Mouse (Mus musculus): ENCODE data around the gene Mpp6. TPM values are rescaled to one million over a fixed set of nuclear protein-coding genes. Genes with fewer than 3 reads are reported as not detected.

Gene Mpp6
- polyA plus RNA-seq, 2 experiments, result 33.9 to 64.8 TPM

GRCm38 (mm10) chr6:50137651-50138050 is 27.6 kb downstream of the Mpp6 start:
- WGBS, result 82% methylated on average over 3 of the region's 3 CpGs
- Histone ChIP-seq H3K36me3 (ENCODE audit: control insufficient read depth, insufficient read depth, low read length) (no peaks in the 10 kb centered on the region), H3K9me3 (ENCODE audit: control insufficient read depth, low read length) (no peaks in the 10 kb centered on the region), H3K4me3 (replicated peaks; ENCODE audit: low read length) (no peak overlapping the region), H3K27ac (replicated peaks; ENCODE audit: low read depth, low read length) (no peak overlapping the region), H3K4me1 (ENCODE audit: control insufficient read depth, insufficient read depth, low read length) (peaks cover 12% of the 10 kb centered on the region), H3K27me3 (ENCODE audit: control insufficient read depth, insufficient read depth, low read length) (no peaks in the 10 kb centered on the region), H3K9ac (ENCODE audit: low read depth, low read length, severe bottlenecking) (no peak overlapping the region), H3K4me2 (replicated peaks; ENCODE audit: low read depth, low read length, severe bottlenecking) (no peak overlapping the region)
- DNase-seq (ENCODE audit: low spot score) (no peak), ATAC-seq (ENCODE audit: low FRiP score, low read depth) (no peak)
- no peak for TF ChIP-seq POLR2A (IDR thresholded peaks at IDR 0.05; ENCODE audit: borderline replicate concordance, extremely low read depth, insufficient read depth, insufficient read length)

- no peak overlapping the region for H3K27ac ChIP-seq (replicated peaks; ENCODE audit: low read depth, low read length)
Measured at GRCm38 (mm10) chr6:50139526-50139925, 29.5 kb downstream of the Mpp6 start.

GRCm38 (mm10) chr6:50146158-50146557 is 36.1 kb downstream of the Mpp6 start:
- Histone ChIP-seq H3K9ac (ENCODE audit: low read depth, low read length, severe bottlenecking) (no peak overlapping the region), H3K27me3 (ENCODE audit: control insufficient read depth, insufficient read depth, low read length) (no peaks in the 10 kb centered on the region), H3K9me3 (ENCODE audit: control insufficient read depth, low read length) (no peaks in the 10 kb centered on the region), H3K4me3 (replicated peaks; ENCODE audit: low read length) (no peak overlapping the region), H3K36me3 (ENCODE audit: control insufficient read depth, insufficient read depth, low read length) (peaks cover 8% of the 10 kb centered on the region; the same call in 1 of the 2 replicates), H3K4me1 (ENCODE audit: control insufficient read depth, insufficient read depth, low read length) (no peaks in the 10 kb centered on the region), H3K27ac (replicated peaks; ENCODE audit: low read depth, low read length) (no peak overlapping the region), H3K4me2 (replicated peaks; ENCODE audit: low read depth, low read length, severe bottlenecking) (no peak overlapping the region)
- DNase-seq (ENCODE audit: low spot score), result no peak
- ATAC-seq (ENCODE audit: low FRiP score, low read depth), result no peak
- TF ChIP-seq POLR2A (IDR thresholded peaks at IDR 0.05; ENCODE audit: borderline replicate concordance, extremely low read depth, insufficient read depth, insufficient read length), result no peak

More at GRCm38 (mm10) chr6:50139526-50139925, 29.5 kb downstream of the Mpp6 start:
- no peak for TF ChIP-seq POLR2A (IDR thresholded peaks at IDR 0.05; ENCODE audit: borderline replicate concordance, extremely low read depth, insufficient read depth, insufficient read length)
- no peaks in the 10 kb centered on the region for H3K27me3 ChIP-seq (ENCODE audit: control insufficient read depth, insufficient read depth, low read length)
- no peak for ATAC-seq (ENCODE audit: low FRiP score, low read depth)
- no peak overlapping the region for H3K4me2 ChIP-seq (replicated peaks; ENCODE audit: low read depth, low read length, severe bottlenecking)
- no peaks in the 10 kb centered on the region for H3K9me3 ChIP-seq (ENCODE audit: control insufficient read depth, low read length)
- WGBS, result 97% methylated on average over 3 of the region's 3 CpGs
- H3K4me3 ChIP-seq (replicated peaks; ENCODE audit: low read length), result no peak overlapping the region
- H3K4me1 ChIP-seq (ENCODE audit: control insufficient read depth, insufficient read depth, low read length), result peaks cover 12% of the 10 kb centered on the region
- no peak for DNase-seq (ENCODE audit: low spot score)
- H3K36me3 ChIP-seq (ENCODE audit: control insufficient read depth, insufficient read depth, low read length), result no peaks in the 10 kb centered on the region
- H3K9ac ChIP-seq (ENCODE audit: low read depth, low read length, severe bottlenecking), result no peak overlapping the region

- Histone ChIP-seq H3K9me3 (ENCODE audit: control insufficient read depth, low read length) (no peaks in the 10 kb centered on the region), H3K9ac (ENCODE audit: low read depth, low read length, severe bottlenecking) (no peak overlapping the region), H3K27me3 (ENCODE audit: control insufficient read depth, insufficient read depth, low read length) (no peaks in the 10 kb centered on the region), H3K4me1 (ENCODE audit: control insufficient read depth, insufficient read depth, low read length) (no peaks in the 10 kb centered on the region), H3K4me3 (replicated peaks; ENCODE audit: low read length) (no peak overlapping the region), H3K4me2 (replicated peaks; ENCODE audit: low read depth, low read length, severe bottlenecking) (no peak overlapping the region), H3K27ac (replicated peaks; ENCODE audit: low read depth, low read length) (no peak overlapping the region), H3K36me3 (ENCODE audit: control insufficient read depth, insufficient read depth, low read length) (peaks cover 8% of the 10 kb centered on the region; the same call in 1 of the 2 replicates)
- ATAC-seq (ENCODE audit: low FRiP score, low read depth), result no peak
- no peak for DNase-seq (ENCODE audit: low spot score)
- no peak for TF ChIP-seq POLR2A (IDR thresholded peaks at IDR 0.05; ENCODE audit: borderline replicate concordance, extremely low read depth, insufficient read depth, insufficient read length)
- WGBS, result 82% methylated on average over 4 of the region's 4 CpGs
Measured at GRCm38 (mm10) chr6:50149378-50149777, 39.3 kb downstream of the Mpp6 start.

GRCm38 (mm10) chr6:50159842-50160241 is 49.8 kb downstream of the Mpp6 start:
- Histone ChIP-seq H3K4me1 (ENCODE audit: control insufficient read depth, insufficient read depth, low read length) (no peaks in the 10 kb centered on the region), H3K27ac (replicated peaks; ENCODE audit: low read depth, low read length) (no peak overlapping the region), H3K9me3 (ENCODE audit: control insufficient read depth, low read length) (no peaks in the 10 kb centered on the region), H3K4me3 (replicated peaks; ENCODE audit: low read length) (no peak overlapping the region), H3K27me3 (ENCODE audit: control insufficient read depth, insufficient read depth, low read length) (no peaks in the 10 kb centered on the region), H3K36me3 (ENCODE audit: control insufficient read depth, insufficient read depth, low read length) (peaks cover 13% of the 10 kb centered on the region; the same call in 1 of the 2 replicates), H3K9ac (ENCODE audit: low read depth, low read length, severe bottlenecking) (no peak overlapping the region), H3K4me2 (replicated peaks; ENCODE audit: low read depth, low read length, severe bottlenecking) (no peak overlapping the region)
- TF ChIP-seq POLR2A (IDR thresholded peaks at IDR 0.05; ENCODE audit: borderline replicate concordance, extremely low read depth, insufficient read depth, insufficient read length), result no peak
- DNase-seq (ENCODE audit: low spot score) (no peak), ATAC-seq (ENCODE audit: low FRiP score, low read depth) (no peak)
- 89% methylated on average over 6 of the region's 6 CpGs for WGBS

GRCm38 (mm10) chr6:50163013-50163412 is 53.0 kb downstream of the Mpp6 start:
- no peak for ATAC-seq (ENCODE audit: low FRiP score, low read depth)
- WGBS, result 79% methylated on average over 3 of the region's 3 CpGs

More at GRCm38 (mm10) chr6:50163013-50163412, 53.0 kb downstream of the Mpp6 start:
- Histone ChIP-seq H3K4me3 (replicated peaks; ENCODE audit: low read length) (no peak overlapping the region), H3K27ac (replicated peaks; ENCODE audit: low read depth, low read length) (no peak overlapping the region), H3K4me2 (replicated peaks; ENCODE audit: low read depth, low read length, severe bottlenecking) (no peak overlapping the region), H3K36me3 (ENCODE audit: control insufficient read depth, insufficient read depth, low read length) (peaks cover 17% of the 10 kb centered on the region), H3K27me3 (ENCODE audit: control insufficient read depth, insufficient read depth, low read length) (no peaks in the 10 kb centered on the region), H3K4me1 (ENCODE audit: control insufficient read depth, insufficient read depth, low read length) (no peaks in the 10 kb centered on the region), H3K9me3 (ENCODE audit: control insufficient read depth, low read length) (no peaks in the 10 kb centered on the region), H3K9ac (ENCODE audit: low read depth, low read length, severe bottlenecking) (no peak overlapping the region)
- DNase-seq (ENCODE audit: low spot score), result no peak
- no peak for TF ChIP-seq POLR2A (IDR thresholded peaks at IDR 0.05; ENCODE audit: borderline replicate concordance, extremely low read depth, insufficient read depth, insufficient read length)

Data from limb, embryonic 14.5 days (tissue).